ENCODE assay signal across 23 mouse cellular contexts in genomic region chr16:85224325-85224724, GRCm38 (mm10). TPM values are rescaled to one million over a fixed set of nuclear protein-coding genes. Genes with fewer than 3 reads are reported as not detected.
DNase-seq lines count a peak whose midpoint lies in the region; ATAC-seq and TF ChIP-seq lines count a peak whose summit lies in the region.
"Had no signal": no experiment of that assay in that cellular context is flagged by ENCODE, and none has a peak within 500 bp of the region (broad histone marks: within the 10 kb centered on the region; RNA-seq: fewer than 3 reads in every experiment).

No protein-coding gene starts in this region.

- H3K9ac ChIP-seq in forebrain, embryonic 13.5 days, result no peak overlapping the region
- no peak overlapping the region for H3K9ac ChIP-seq in forebrain, embryonic 15.5 days (replicated peaks)
- H3K9ac ChIP-seq in forebrain, embryonic 12.5 days, result no peak overlapping the region
- H3K9ac ChIP-seq in forebrain, postnatal 0 days, result no peak overlapping the region
- H3K9ac ChIP-seq: embryonic facial prominence, embryonic 12.5 days had no signal

- H3K27me3 ChIP-seq in forebrain, embryonic 13.5 days, result no peaks in the 10 kb centered on the region
- H3K27me3 ChIP-seq in forebrain, embryonic 10.5 days (ENCODE audit: poor library complexity, severe bottlenecking), result no peaks in the 10 kb centered on the region
- H3K27me3 ChIP-seq in forebrain, embryonic 15.5 days, result no peaks in the 10 kb centered on the region
- no peaks in the 10 kb centered on the region for H3K27me3 ChIP-seq in forebrain, embryonic 12.5 days
- H3K27me3 ChIP-seq in forebrain, postnatal 0 days (ENCODE audit: insufficient read depth, low read length), result no peaks in the 10 kb centered on the region
- H3K27me3 ChIP-seq: CH12.LX; embryonic facial prominence, embryonic 12.5 days had no signal

- H3K4me3 ChIP-seq in forebrain, embryonic 13.5 days, result no peak overlapping the region
- no peak overlapping the region for H3K4me3 ChIP-seq in forebrain, embryonic 10.5 days
- H3K4me3 ChIP-seq in forebrain, embryonic 15.5 days, result no peak overlapping the region
- H3K4me3 ChIP-seq in forebrain, embryonic 12.5 days (replicated peaks), result no peak overlapping the region
- no peak overlapping the region for H3K4me3 ChIP-seq in forebrain, postnatal 0 days (ENCODE audit: low read depth, low read length)
- H3K4me3 ChIP-seq: embryonic facial prominence, embryonic 10.5 days; embryonic facial prominence, embryonic 12.5 days had no signal

- ATAC-seq in forebrain, embryonic 13.5 days, result peak; percentile 65; the same call in 1 of the 2 replicates
- peak; percentile 67 for ATAC-seq in forebrain, embryonic 15.5 days (replicated peaks)
- no peak for ATAC-seq in forebrain, embryonic 12.5 days (ENCODE audit: low FRiP score)
- ATAC-seq in forebrain, postnatal 0 days, result peak; percentile 47; the same call in 1 of the 2 replicates
- ATAC-seq: activated CD4-positive, CD25-positive, alpha-beta regulatory T cell, adult 4 months; CD4-positive, CD25-positive, alpha-beta regulatory T cell, adult 4 months; Patski had no signal

- H3K36me3 ChIP-seq in forebrain, embryonic 13.5 days (ENCODE audit: poor library complexity, severe bottlenecking), result no peaks in the 10 kb centered on the region
- no peaks in the 10 kb centered on the region for H3K36me3 ChIP-seq in forebrain, embryonic 10.5 days (replicated peaks)
- no peaks in the 10 kb centered on the region for H3K36me3 ChIP-seq in forebrain, embryonic 15.5 days
- H3K36me3 ChIP-seq in forebrain, embryonic 12.5 days (replicated peaks), result no peaks in the 10 kb centered on the region
- H3K36me3 ChIP-seq in forebrain, postnatal 0 days (ENCODE audit: insufficient read depth), result no peaks in the 10 kb centered on the region
- H3K36me3 ChIP-seq: embryonic facial prominence, embryonic 10.5 days; embryonic facial prominence, embryonic 12.5 days; G1E had no signal

- H3K27ac ChIP-seq in forebrain, embryonic 13.5 days, result no peak overlapping the region
- no peak overlapping the region for H3K27ac ChIP-seq in forebrain, embryonic 10.5 days
- H3K27ac ChIP-seq in forebrain, embryonic 15.5 days (replicated peaks), result no peak overlapping the region
- H3K27ac ChIP-seq in forebrain, embryonic 12.5 days, result no peak overlapping the region
- no peak overlapping the region for H3K27ac ChIP-seq in forebrain, postnatal 0 days (ENCODE audit: low read depth, low read length)
- H3K27ac ChIP-seq: embryonic facial prominence, embryonic 10.5 days; embryonic facial prominence, embryonic 12.5 days had no signal

- 78% methylated on average over 2 of the region's 2 CpGs for WGBS in forebrain, embryonic 13.5 days
- WGBS in forebrain, embryonic 10.5 days, result 88% methylated on average over 2 of the region's 2 CpGs
- 71% methylated on average over 2 of the region's 2 CpGs for WGBS in forebrain, embryonic 15.5 days
- 74% methylated on average over 2 of the region's 2 CpGs for WGBS in forebrain, embryonic 12.5 days
- 51% methylated on average over 2 of the region's 2 CpGs for WGBS in forebrain, postnatal 0 days

- no peaks in the 10 kb centered on the region for H3K4me1 ChIP-seq in forebrain, embryonic 13.5 days
- H3K4me1 ChIP-seq in forebrain, embryonic 10.5 days, result no peaks in the 10 kb centered on the region
- no peaks in the 10 kb centered on the region for H3K4me1 ChIP-seq in forebrain, embryonic 15.5 days
- no peaks in the 10 kb centered on the region for H3K4me1 ChIP-seq in forebrain, embryonic 12.5 days
- H3K4me1 ChIP-seq in forebrain, postnatal 0 days (ENCODE audit: insufficient read depth), result no peaks in the 10 kb centered on the region
- H3K4me1 ChIP-seq: embryonic facial prominence, embryonic 10.5 days; embryonic facial prominence, embryonic 12.5 days had no signal

- no peaks in the 10 kb centered on the region for H3K9me3 ChIP-seq in forebrain, embryonic 13.5 days (replicated peaks)
- H3K9me3 ChIP-seq in forebrain, embryonic 10.5 days, result no peaks in the 10 kb centered on the region
- no peaks in the 10 kb centered on the region for H3K9me3 ChIP-seq in forebrain, embryonic 15.5 days
- H3K9me3 ChIP-seq in forebrain, embryonic 12.5 days, result no peaks in the 10 kb centered on the region
- no peaks in the 10 kb centered on the region for H3K9me3 ChIP-seq in forebrain, postnatal 0 days (ENCODE audit: low read length)
- H3K9me3 ChIP-seq: embryonic facial prominence, embryonic 10.5 days; embryonic facial prominence, embryonic 12.5 days had no signal

- no peak for TF ChIP-seq CTCF in brain, embryonic 14.5 days (IDR thresholded peaks at IDR 0.05; ENCODE audit: borderline replicate concordance, extremely low read depth, insufficient read depth, insufficient read length)
- no peak for TF ChIP-seq CTCF in forebrain, postnatal 0 days (IDR thresholded peaks at IDR 0.05; ENCODE audit: low read depth)

- TF ChIP-seq POLR2A in brain, embryonic 14.5 days (IDR thresholded peaks at IDR 0.05; ENCODE audit: borderline replicate concordance, extremely low read depth, insufficient read depth, insufficient read length, poor library complexity, severe bottlenecking), result no peak

- no peak overlapping the region for H3K4me2 ChIP-seq in forebrain, embryonic 13.5 days
- no peak overlapping the region for H3K4me2 ChIP-seq in forebrain, embryonic 15.5 days (replicated peaks)
- no peak overlapping the region for H3K4me2 ChIP-seq in forebrain, embryonic 12.5 days
- no peak overlapping the region for H3K4me2 ChIP-seq in forebrain, postnatal 0 days (ENCODE audit: low read depth)
- H3K4me2 ChIP-seq: embryonic facial prominence, embryonic 12.5 days had no signal

- no peak for DNase-seq in forebrain, embryonic 10.5 days (ENCODE audit: extremely low spot score, low spot score)
- peak; percentile 71 for DNase-seq in brain, embryonic 14.5 days (ENCODE audit: low read depth)
- peak; percentile 8 for DNase-seq in forebrain, postnatal 0 days
- no peak for DNase-seq in lung, postnatal 25 days (ENCODE audit: low spot score)
- DNase-seq: adrenal gland, adult 8-10 months; adrenal gland, postnatal 14 days; adrenal gland, postnatal 36 days; B cell, adult 2 months; cerebellum, adult 11 months; cerebellum, adult 2 months; cerebellum, adult 9-10 months; cerebellum, postnatal 10 days; cerebellum, postnatal 25 days had no signal

RNA-seq across cellular contexts. Expression of gene App, which starts 50.8 kb away (rescaled TPM):
- 165 and 168 TPM in 2 replicates for polyA plus RNA-seq in forebrain, embryonic 13.5 days (2015; fragmentation: Nextera tagmentation; extraction: Ambion mirVana)
- polyA plus RNA-seq in forebrain, embryonic 10.5 days (2016; fragmentation: Nextera tagmentation; extraction: Ambion mirVana), result 86.1 and 91.3 TPM in 2 replicates
- 260 and 266 TPM in 2 replicates for polyA plus RNA-seq in forebrain, embryonic 15.5 days (2015; fragmentation: Nextera tagmentation; extraction: Ambion mirVana)
- 166 and 171 TPM in 2 replicates for polyA plus RNA-seq in forebrain, embryonic 12.5 days (2016; fragmentation: Nextera tagmentation; extraction: Ambion mirVana)
- polyA plus RNA-seq in brain, embryonic 14.5 days (2012; rRNA removed), result 278 and 485 TPM in 2 replicates
- 368 and 493 TPM in 2 replicates for total RNA-seq in forebrain, postnatal 0 days (2014; rRNA removed)
- polyA plus RNA-seq in forebrain, postnatal 0 days (2015; fragmentation: Nextera tagmentation; extraction: Ambion mirVana), result 289 and 433 TPM in 2 replicates
- polyA plus RNA-seq: G1E had no signal

Comparison
In these comparisons a context has a peak if more than half of its experiments do, and no peak if none do; other contexts are left out.
1. DNase-seq: peak in brain, embryonic 14.5 days (single experiment) and forebrain, postnatal 0 days (single experiment); none in forebrain, embryonic 10.5 days (single experiment) and lung, postnatal 25 days (single experiment).